Mouse (Mus musculus) liver, embryonic 12.5 days (tissue): Measurements from ENCODE around the gene Bmpr1b. TPM values are rescaled to one million over a fixed set of nuclear protein-coding genes. Genes with fewer than 3 reads are reported as not detected.

Experiments used
- ATAC-seq: fragments of 200-750 bp; cut with Nextera tagmentation; 2 replicates; pipeline ENCODE4 v1.8.0; 2017; ENCODE audit warnings: moderate number of reproducible peaks, mild to moderate bottlenecking, moderate library complexity
- H3K27ac ChIP-seq: fragments of 300-500 bp; sonication (generic); 2 replicates; pipeline ENCODE4 v1.5.1; 2016; ENCODE audit warnings: mild to moderate bottlenecking
- H3K27me3 ChIP-seq: fragments of 300-500 bp; sonication (generic); replicated peaks from 2 replicates; pipeline ENCODE4 v1.6.1; 2016; ENCODE audit warnings: mild to moderate bottlenecking, moderate library complexity
- H3K36me3 ChIP-seq: fragments of 300-500 bp; sonication (generic); 2 replicates; pipeline ENCODE4 v1.6.1; 2016; ENCODE audit warnings: mild to moderate bottlenecking, moderate library complexity
- H3K4me1 ChIP-seq: fragments of 300-500 bp; sonication (generic); 2 replicates; pipeline ENCODE4 v1.6.1; 2016
- H3K4me2 ChIP-seq: fragments of 300-500 bp; sonication (generic); 2 replicates; pipeline ENCODE4 v1.6.1; 2016; ENCODE audit warnings: mild to moderate bottlenecking, moderate library complexity
- H3K4me3 ChIP-seq: fragments of 300-500 bp; sonication (generic); 2 replicates; pipeline ENCODE4 v1.5.1; 2016; ENCODE audit warnings: mild to moderate bottlenecking, moderate library complexity
- H3K9ac ChIP-seq: fragments of 300-500 bp; sonication (generic); 2 replicates; pipeline ENCODE4 v1.6.1; 2016; ENCODE audit warnings: mild to moderate bottlenecking, moderate library complexity
- H3K9me3 ChIP-seq: fragments of 300-500 bp; sonication (generic); replicated peaks from 2 replicates; pipeline ENCODE4 v1.6.1; 2016; ENCODE audit warnings: mild to moderate bottlenecking, moderate library complexity
- WGBS: fragments of 180-500 bp; shearing (Covaris S2); methylation state at CpG from one replicate; pipeline ENCODE4 v1.1.7; 2016; ENCODE audit not compliant: insufficient replicate concordance; 5-methylcytosine and 5-hydroxymethylcytosine counted together
- polyA plus RNA-seq: library from polyadenylated mRNA; unstranded; fragments of >200 nt; fragmentation: Nextera tagmentation; extraction: Ambion mirVana; gene quantifications from 2 replicates; pipeline ENCODE4 v1.2.1, GENCODE M21; 2016

The Bmpr1b gene
- polyA plus RNA-seq, 1 experiment from 2014 or later: 0.45 TPM

DNA sequence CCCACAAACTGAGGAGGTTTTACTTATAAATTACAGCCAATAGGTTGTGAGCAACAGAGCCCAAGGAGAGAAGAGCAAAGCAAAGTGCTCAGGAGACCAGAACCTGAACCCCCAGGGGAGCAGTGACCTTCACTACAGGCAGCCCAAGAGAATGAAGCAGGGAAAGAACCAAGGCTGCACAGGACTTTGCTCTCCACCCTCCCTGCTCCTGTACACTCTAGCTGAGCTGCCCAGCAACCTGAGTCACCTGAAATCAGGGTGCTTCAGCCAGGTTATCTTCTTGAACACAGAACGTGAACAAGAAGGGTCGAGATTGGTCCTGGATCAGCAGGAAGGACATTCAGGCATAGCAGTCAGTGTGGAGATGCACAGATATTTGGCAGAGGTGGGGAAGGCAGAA lies 5.3 kb downstream of the Bmpr1b start:
- ATAC-seq: no peak
- H3K4me2 ChIP-seq: no peak overlapping the region
- 57% methylated on average over 2 of the region's 2 CpGs for WGBS

DNA sequence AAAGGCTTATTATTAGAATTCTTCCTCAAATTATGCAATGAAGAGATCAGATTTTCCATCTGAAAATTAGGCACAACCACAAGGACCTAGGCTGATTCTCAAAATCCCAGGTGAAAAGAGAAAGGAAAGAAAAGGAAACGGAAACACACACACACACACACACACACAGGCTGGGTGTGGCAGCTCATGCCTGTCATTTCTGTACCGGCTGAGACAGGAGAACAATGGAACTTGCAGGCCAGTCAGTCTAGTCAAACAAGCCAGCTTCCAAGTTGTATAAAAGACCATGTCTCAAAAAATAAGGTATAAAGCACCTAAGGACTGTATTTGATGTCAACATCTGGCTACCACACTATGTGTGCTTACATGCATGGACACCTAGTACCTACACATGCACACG lies 7.8 kb downstream of the Bmpr1b start:
- WGBS: 72% methylated on average over 3 of the region's 3 CpGs

More for the DNA sequence above, 5.3 kb downstream of the Bmpr1b start:
- H3K9ac ChIP-seq: no peak overlapping the region
- no peak overlapping the region for H3K4me3 ChIP-seq
- no peaks in the 10 kb centered on the region for H3K4me1 ChIP-seq
- peaks cover 19% of the 10 kb centered on the region for H3K27me3 ChIP-seq
- no peak overlapping the region for H3K27ac ChIP-seq
- no peaks in the 10 kb centered on the region for H3K9me3 ChIP-seq
- no peaks in the 10 kb centered on the region for H3K36me3 ChIP-seq

DNA sequence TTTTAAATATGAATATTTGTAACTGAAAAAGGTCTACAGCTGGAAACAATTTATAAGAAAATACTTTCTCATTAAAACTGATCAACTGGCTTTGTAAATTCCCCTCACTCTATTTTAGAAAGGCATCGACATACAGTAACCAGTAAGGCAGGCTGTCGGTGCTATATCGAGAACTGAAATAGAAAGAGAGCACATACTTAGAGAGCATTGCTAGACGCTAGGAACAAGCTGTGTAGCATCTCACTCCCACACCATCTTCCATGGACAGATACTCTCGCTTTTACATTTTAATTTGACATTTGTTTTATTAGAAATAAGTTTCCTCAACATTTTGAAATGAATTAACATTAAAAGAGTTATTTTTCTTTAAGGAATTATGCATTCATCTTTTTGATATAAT lies 17.2 kb downstream of the Bmpr1b start:
- Histone ChIP-seq H3K4me1 (no peaks in the 10 kb centered on the region), H3K9ac (no peak overlapping the region)
- no peak for ATAC-seq

More for the DNA sequence above, 7.8 kb downstream of the Bmpr1b start:
- Histone ChIP-seq H3K9ac (no peak overlapping the region), H3K36me3 (no peaks in the 10 kb centered on the region), H3K27me3 (no peaks in the 10 kb centered on the region; the same call in 1 of the 2 replicates), H3K4me2 (no peak overlapping the region), H3K4me3 (no peak overlapping the region), H3K4me1 (no peaks in the 10 kb centered on the region), H3K27ac (no peak overlapping the region), H3K9me3 (no peaks in the 10 kb centered on the region)
- ATAC-seq: no peak

DNA sequence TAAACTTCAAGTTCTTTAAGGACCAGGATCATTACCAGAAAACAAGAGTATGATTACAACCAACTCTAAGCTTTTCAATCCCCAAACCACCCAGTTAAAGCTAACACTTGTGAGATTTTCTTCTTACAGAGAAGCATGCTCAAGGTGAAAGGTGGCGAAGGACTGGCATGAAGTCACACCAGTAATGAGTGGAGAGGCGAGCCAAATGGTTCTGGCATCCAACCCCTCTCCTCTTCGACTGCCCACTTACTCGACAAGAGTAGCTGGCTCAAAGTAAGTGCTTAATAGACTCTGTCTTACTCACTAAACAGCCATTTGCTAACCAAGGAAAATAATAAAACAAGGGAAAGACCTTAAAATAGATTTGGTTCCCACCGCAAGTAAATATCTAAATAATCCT lies 30.4 kb downstream of the Bmpr1b start:
- H3K9ac ChIP-seq: no peak overlapping the region
- WGBS: 65% methylated on average over 5 of the region's 5 CpGs
- no peak overlapping the region for H3K27ac ChIP-seq
- no peak overlapping the region for H3K4me3 ChIP-seq
- ATAC-seq: no peak
- no peaks in the 10 kb centered on the region for H3K4me1 ChIP-seq
- H3K9me3 ChIP-seq: no peaks in the 10 kb centered on the region
- H3K4me2 ChIP-seq: no peak overlapping the region
- no peaks in the 10 kb centered on the region for H3K27me3 ChIP-seq
- no peaks in the 10 kb centered on the region for H3K36me3 ChIP-seq

More for the DNA sequence above, 17.2 kb downstream of the Bmpr1b start:
- H3K4me2 ChIP-seq: no peak overlapping the region
- H3K36me3 ChIP-seq: no peaks in the 10 kb centered on the region
- WGBS: 68% methylated on average over 5 of the region's 5 CpGs
- H3K4me3 ChIP-seq: no peak overlapping the region
- H3K27ac ChIP-seq: no peak overlapping the region
- H3K9me3 ChIP-seq: no peaks in the 10 kb centered on the region
- H3K27me3 ChIP-seq: no peaks in the 10 kb centered on the region

DNA sequence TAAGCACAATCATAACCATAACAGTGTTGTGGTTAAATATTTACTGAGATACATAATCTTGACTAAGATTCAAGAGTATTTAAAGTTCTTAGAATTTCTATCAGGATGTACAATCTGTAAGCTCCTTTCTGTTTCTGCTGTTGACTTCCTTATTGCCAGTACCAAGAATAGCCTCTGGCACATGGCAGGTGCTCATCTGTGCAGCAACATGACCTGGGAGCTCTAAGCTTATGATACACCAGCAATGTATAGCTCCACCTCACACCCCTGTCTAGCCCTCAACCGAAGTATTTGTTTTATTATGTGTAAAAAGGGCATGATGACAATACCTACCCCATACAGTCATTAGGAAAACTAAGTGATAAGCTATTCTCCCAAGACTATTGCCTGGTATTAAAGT lies 42.8 kb downstream of the Bmpr1b start:
- ATAC-seq: no peak
- Histone ChIP-seq H3K4me1 (no peaks in the 10 kb centered on the region), H3K9ac (no peak overlapping the region), H3K27ac (no peak overlapping the region), H3K4me2 (no peak overlapping the region), H3K4me3 (no peak overlapping the region), H3K36me3 (no peaks in the 10 kb centered on the region), H3K27me3 (no peaks in the 10 kb centered on the region), H3K9me3 (no peaks in the 10 kb centered on the region)
- WGBS: 44% methylated on average over 1 of the region's 1 CpGs

DNA sequence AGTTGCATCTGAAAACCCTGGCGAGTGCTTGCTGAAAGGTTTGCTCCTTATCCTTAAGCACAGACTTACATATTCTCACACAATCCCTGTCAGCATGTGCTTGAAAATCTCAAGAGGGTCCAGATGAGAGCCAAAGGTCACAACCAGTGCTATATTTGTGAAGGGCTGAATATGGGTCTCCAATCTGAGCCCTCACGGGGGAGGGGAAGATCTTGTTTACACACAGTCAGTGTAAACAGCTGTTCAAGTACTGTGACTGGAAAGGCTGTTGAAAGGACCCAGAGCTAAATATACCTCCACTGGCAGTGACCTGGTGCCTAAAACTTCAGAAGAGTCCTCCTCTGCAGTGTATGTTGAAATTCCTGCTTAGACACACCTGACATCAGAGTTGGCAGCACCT lies 43.7 kb downstream of the Bmpr1b start:
- 52% methylated on average over 2 of the region's 2 CpGs for WGBS
- Histone ChIP-seq H3K4me1 (no peaks in the 10 kb centered on the region), H3K27ac (no peak overlapping the region), H3K9me3 (no peaks in the 10 kb centered on the region), H3K36me3 (no peaks in the 10 kb centered on the region), H3K27me3 (no peaks in the 10 kb centered on the region), H3K9ac (no peak overlapping the region), H3K4me2 (no peak overlapping the region), H3K4me3 (no peak overlapping the region)
- peak; percentile 62; the same call in 1 of the 2 replicates for ATAC-seq

DNA sequence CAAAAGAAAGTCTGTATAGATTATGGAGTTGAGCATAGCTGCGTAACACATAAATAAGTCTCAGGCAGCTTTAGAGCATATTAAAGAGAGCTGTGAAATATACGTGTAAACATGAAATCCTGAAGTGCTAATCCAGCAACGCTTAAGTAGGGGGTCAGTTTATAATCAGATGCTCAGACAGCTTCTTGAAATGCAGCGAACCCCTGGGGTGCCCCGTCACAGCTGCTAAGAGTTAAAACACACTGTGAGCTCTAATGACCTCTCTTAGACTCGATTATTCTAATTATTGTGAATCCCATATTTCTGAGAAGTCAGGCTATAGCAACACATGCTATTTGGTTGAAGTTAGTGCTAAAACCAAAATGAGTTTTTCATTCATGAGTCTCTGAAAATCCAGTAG lies 45.0 kb downstream of the Bmpr1b start:
- Histone ChIP-seq H3K9ac (no peak overlapping the region), H3K27ac (no peak overlapping the region), H3K9me3 (no peaks in the 10 kb centered on the region), H3K4me3 (no peak overlapping the region), H3K27me3 (no peaks in the 10 kb centered on the region), H3K4me1 (no peaks in the 10 kb centered on the region), H3K36me3 (no peaks in the 10 kb centered on the region), H3K4me2 (no peak overlapping the region)
- no peak for ATAC-seq
- 50% methylated on average over 6 of the region's 6 CpGs for WGBS

DNA sequence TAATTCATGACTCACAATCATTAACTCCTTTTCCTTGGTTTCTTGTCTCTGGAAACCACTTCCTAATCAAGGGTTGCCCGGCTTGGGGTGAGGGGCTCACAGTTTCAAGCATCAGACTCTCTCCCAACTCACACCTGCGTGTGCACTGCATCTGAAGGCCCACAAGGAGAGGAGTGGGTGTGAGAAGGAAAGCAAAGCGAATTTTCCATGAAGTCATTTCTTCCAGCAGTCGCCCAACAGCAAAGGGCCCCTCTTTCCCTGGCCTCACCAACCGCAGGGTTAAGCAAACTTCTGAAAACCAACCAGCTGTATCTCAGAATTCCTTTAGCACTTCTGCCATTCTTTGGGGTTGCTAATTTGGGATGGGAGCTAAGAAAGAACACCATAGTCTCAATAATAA lies 46.8 kb downstream of the Bmpr1b start:
- no peak overlapping the region for H3K9ac ChIP-seq
- H3K27me3 ChIP-seq: no peaks in the 10 kb centered on the region
- H3K27ac ChIP-seq: no peak overlapping the region
- no peak overlapping the region for H3K4me2 ChIP-seq
- no peaks in the 10 kb centered on the region for H3K36me3 ChIP-seq
- ATAC-seq: no peak
- H3K4me3 ChIP-seq: no peak overlapping the region
- H3K4me1 ChIP-seq: no peaks in the 10 kb centered on the region
- no peaks in the 10 kb centered on the region for H3K9me3 ChIP-seq
- WGBS: 52% methylated on average over 5 of the region's 5 CpGs

DNA sequence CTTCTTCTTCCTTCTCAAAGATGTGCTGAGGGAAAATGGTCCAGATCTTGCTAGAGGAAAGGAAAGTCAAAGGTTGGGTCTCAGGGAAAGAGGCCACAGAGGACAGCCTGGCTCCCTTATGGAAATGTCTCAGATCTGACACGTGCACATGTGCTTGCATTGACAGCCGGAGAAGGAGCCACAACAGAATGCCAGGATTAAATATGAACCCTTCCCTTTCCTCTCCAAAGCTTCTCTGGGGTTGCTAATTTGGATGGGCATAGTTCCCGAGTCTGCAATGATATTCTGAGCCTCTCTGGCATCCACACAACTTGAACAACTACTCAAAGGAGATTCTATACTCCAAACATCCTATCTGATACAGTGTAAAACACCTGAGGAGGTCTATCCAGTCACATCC lies 48.4 kb downstream of the Bmpr1b start:
- Histone ChIP-seq H3K4me1 (no peaks in the 10 kb centered on the region), H3K4me2 (no peak overlapping the region), H3K9ac (no peak overlapping the region), H3K36me3 (no peaks in the 10 kb centered on the region), H3K27ac (no peak overlapping the region), H3K9me3 (no peaks in the 10 kb centered on the region), H3K27me3 (no peaks in the 10 kb centered on the region), H3K4me3 (no peak overlapping the region)
- no peak for ATAC-seq
- WGBS: 55% methylated on average over 3 of the region's 3 CpGs

DNA sequence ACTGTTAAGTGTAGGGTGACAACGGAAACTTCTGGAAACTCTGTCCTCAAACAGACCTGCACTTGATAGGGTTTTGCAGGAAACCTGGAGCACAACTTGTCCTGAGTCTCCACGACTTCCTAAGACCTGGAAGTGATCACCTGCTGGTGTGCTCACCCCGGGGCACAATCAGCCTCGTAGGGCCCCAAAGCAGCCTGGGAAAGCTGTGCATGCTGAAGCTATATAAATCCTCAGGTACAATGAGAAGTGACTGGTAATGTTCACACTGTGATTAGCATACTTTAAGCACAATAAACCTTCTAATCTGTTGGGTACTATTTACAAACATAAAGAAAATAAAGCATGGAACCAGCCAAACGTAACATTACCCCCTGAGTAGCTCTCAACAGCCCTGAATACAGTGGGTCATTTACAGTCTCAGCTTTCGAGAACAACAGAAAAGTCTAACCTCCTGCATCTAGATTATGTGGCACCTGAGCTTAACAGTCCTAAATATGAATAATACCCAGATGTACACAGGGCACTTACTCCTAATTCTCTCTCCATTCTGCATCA lies 54.4 kb downstream of the Bmpr1b start:
- H3K27me3 ChIP-seq: no peaks in the 10 kb centered on the region
- no peaks in the 10 kb centered on the region for H3K4me1 ChIP-seq
- 51% methylated on average over 6 of the region's 6 CpGs for WGBS
- ATAC-seq: no peak
- no peak overlapping the region for H3K4me3 ChIP-seq
- H3K9ac ChIP-seq: no peak overlapping the region
- no peak overlapping the region for H3K27ac ChIP-seq
- H3K4me2 ChIP-seq: no peak overlapping the region
- no peaks in the 10 kb centered on the region for H3K36me3 ChIP-seq
- H3K9me3 ChIP-seq: no peaks in the 10 kb centered on the region

DNA sequence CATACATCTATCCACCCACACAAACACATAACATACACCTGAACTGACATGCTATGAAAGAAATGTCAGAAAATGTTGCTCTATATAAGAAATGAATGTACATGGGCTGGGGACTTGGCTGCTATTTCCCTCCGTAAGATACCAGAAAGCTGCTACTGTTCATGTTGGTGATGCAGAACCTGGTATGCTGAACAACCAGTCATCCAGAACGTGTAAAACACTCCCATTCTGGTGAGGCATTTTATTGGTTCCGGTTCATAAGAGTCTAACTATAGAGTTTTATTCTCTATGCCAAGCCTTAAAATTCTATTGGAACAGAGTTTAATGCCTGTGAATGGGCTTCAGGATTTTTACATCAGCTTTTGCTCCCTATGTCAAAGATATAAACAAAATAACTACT lies 55.0 kb downstream of the Bmpr1b start:
- no peak overlapping the region for H3K4me2 ChIP-seq
- 60% methylated on average over 3 of the region's 3 CpGs for WGBS
- H3K36me3 ChIP-seq: no peaks in the 10 kb centered on the region
- no peak overlapping the region for H3K4me3 ChIP-seq
- H3K9me3 ChIP-seq: no peaks in the 10 kb centered on the region
- H3K27me3 ChIP-seq: no peaks in the 10 kb centered on the region
- H3K27ac ChIP-seq: no peak overlapping the region
- no peaks in the 10 kb centered on the region for H3K4me1 ChIP-seq
- no peak for ATAC-seq
- no peak overlapping the region for H3K9ac ChIP-seq

DNA sequence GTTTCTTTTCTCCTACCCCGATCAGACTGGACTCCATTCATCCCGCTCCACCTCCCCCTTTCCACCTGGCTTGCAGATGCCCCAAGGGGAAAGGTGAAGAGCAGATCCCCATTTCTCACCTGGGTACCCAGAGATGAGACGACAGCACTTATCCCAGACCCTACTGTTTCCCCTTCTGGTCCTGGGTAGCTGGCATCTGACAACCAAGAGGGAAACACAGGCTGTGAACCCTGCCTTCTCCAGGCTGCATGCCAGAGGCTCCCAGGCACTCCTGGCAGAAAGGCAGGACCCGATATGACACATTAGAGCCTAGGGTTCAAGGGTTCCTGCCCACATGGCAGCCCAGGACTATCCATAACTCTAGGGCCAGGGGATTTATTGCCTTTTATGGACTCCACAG lies 56.0 kb downstream of the Bmpr1b start:
- Histone ChIP-seq H3K27ac (no peak overlapping the region), H3K9ac (no peak overlapping the region), H3K27me3 (no peaks in the 10 kb centered on the region), H3K4me2 (no peak overlapping the region), H3K9me3 (no peaks in the 10 kb centered on the region), H3K4me3 (no peak overlapping the region), H3K36me3 (no peaks in the 10 kb centered on the region), H3K4me1 (no peaks in the 10 kb centered on the region)
- no peak for ATAC-seq
- WGBS: 55% methylated on average over 4 of the region's 4 CpGs

DNA sequence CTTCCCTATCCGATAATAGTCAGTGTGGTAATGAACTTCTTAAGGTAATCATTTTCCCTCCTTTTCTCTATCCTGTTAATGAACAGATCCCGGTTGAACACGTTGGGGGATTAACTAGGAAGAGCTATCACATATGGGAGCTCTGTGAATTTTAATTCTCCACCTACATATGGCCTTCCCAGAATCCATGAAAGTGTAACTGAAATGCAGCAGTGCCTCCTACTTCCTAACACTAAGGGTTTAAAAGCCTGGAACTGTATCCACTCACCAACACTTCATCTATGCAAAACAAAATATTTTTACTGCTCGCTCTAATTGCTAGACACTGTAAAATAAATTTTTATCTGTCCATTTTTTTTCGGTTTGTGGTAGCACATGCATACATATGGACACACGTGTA lies 63.0 kb downstream of the Bmpr1b start:
- ATAC-seq: no peak
- Histone ChIP-seq H3K4me2 (no peak overlapping the region), H3K4me3 (no peak overlapping the region), H3K4me1 (no peaks in the 10 kb centered on the region), H3K27me3 (no peaks in the 10 kb centered on the region), H3K9me3 (no peaks in the 10 kb centered on the region), H3K27ac (no peak overlapping the region), H3K9ac (no peak overlapping the region), H3K36me3 (no peaks in the 10 kb centered on the region)
- 59% methylated on average over 6 of the region's 6 CpGs for WGBS
